Comparison of ENCODE assay signal across 25 mouse cellular contexts in genomic region chr13:54794843-54795242, GRCm38 (mm10). TPM values are rescaled to one million over a fixed set of nuclear protein-coding genes. Genes with fewer than 3 reads are reported as not detected.
A peak's percentile ranks its signal among the peaks of the same experiment; 100 is the strongest.
DNase-seq lines count a peak whose midpoint lies in the region; ATAC-seq and TF ChIP-seq lines count a peak whose summit lies in the region.
"Had no signal": no experiment of that assay in that cellular context is flagged by ENCODE, and none has a peak within 500 bp of the region (broad histone marks: within the 10 kb centered on the region; RNA-seq: fewer than 3 reads in every experiment).

No protein-coding gene starts in this region.

- H3K9me3 ChIP-seq in midbrain, postnatal 0 days (ENCODE audit: low read length): no peaks in the 10 kb centered on the region
- H3K9me3 ChIP-seq in midbrain, embryonic 10.5 days (replicated peaks): no peaks in the 10 kb centered on the region
- H3K9me3 ChIP-seq: forebrain, embryonic 15.5 days; hindbrain, embryonic 13.5 days; limb, embryonic 15.5 days; neural tube, embryonic 12.5 days had no signal

- DNase-seq in cerebellum, adult 9-10 months: peak; percentile 42
- no peak for DNase-seq in cerebellum, postnatal 36 days
- peak; percentile 17 for DNase-seq in kidney, postnatal 10 days
- no peak for DNase-seq in kidney, adult 2 months
- no peak for DNase-seq in midbrain, postnatal 0 days (ENCODE audit: low spot score)
- DNase-seq in midbrain, embryonic 10.5 days (ENCODE audit: low spot score): no peak
- no peak for DNase-seq in testis, postnatal 10 days (ENCODE audit: low spot score)
- DNase-seq: heart, adult 18-20 months; heart, postnatal 10 days; kidney, postnatal 25 days; layer of hippocampus, adult 9-11 months; lung, adult 18-20 months; right cerebral cortex, postnatal 25 days; thymus, postnatal 36 days had no signal

- no peak for TF ChIP-seq POLR2A in kidney, adult 2 months (IDR thresholded peaks at IDR 0.05; ENCODE audit: low read depth, low read length)

- ATAC-seq in midbrain, postnatal 0 days (ENCODE audit: low FRiP score): no peak
- no peak for ATAC-seq in frontal cortex, adult (ENCODE audit: low TSS enrichment)
- ATAC-seq: forebrain, embryonic 15.5 days; intestine, embryonic 16.5 days had no signal

- H3K9ac ChIP-seq in midbrain, postnatal 0 days (replicated peaks; ENCODE audit: low read length, poor library complexity, severe bottlenecking): no peak overlapping the region
- H3K9ac ChIP-seq: forebrain, embryonic 15.5 days; hindbrain, embryonic 13.5 days; limb, embryonic 15.5 days; neural tube, embryonic 12.5 days had no signal

- H3K4me1 ChIP-seq in kidney, adult 2 months (ENCODE audit: control insufficient read depth, insufficient read depth, low read length): peaks cover 5% of the 10 kb centered on the region; the same call in 1 of the 2 replicates
- peaks cover 4% of the 10 kb centered on the region; the same call in 1 of the 2 replicates for H3K4me1 ChIP-seq in midbrain, postnatal 0 days (ENCODE audit: insufficient read depth, low read length)
- peaks cover 18% of the 10 kb centered on the region for H3K4me1 ChIP-seq in midbrain, embryonic 10.5 days

- no peaks in the 10 kb centered on the region for H3K36me3 ChIP-seq in kidney, adult 2 months (ENCODE audit: control insufficient read depth, insufficient read depth, low read length)
- H3K36me3 ChIP-seq in midbrain, postnatal 0 days (ENCODE audit: insufficient read depth, low read length): no peaks in the 10 kb centered on the region; the same call in 1 of the 2 replicates
- no peaks in the 10 kb centered on the region for H3K36me3 ChIP-seq in midbrain, embryonic 10.5 days
- H3K36me3 ChIP-seq: forebrain, embryonic 15.5 days; limb, embryonic 15.5 days; neural tube, embryonic 12.5 days had no signal

- WGBS in kidney, adult 2 months: 59% methylated on average over 5 of the region's 5 CpGs
- 57% methylated on average over 5 of the region's 5 CpGs for WGBS in midbrain, postnatal 0 days
- WGBS in midbrain, embryonic 10.5 days: 60% methylated on average over 5 of the region's 5 CpGs

- H3K4me3 ChIP-seq in kidney, adult 2 months (ENCODE audit: insufficient read depth, low read depth, low read length): no peak overlapping the region
- no peak overlapping the region for H3K4me3 ChIP-seq in midbrain, postnatal 0 days (ENCODE audit: low read depth, low read length)
- H3K4me3 ChIP-seq in midbrain, embryonic 10.5 days: no peak overlapping the region
- H3K4me3 ChIP-seq: erythroblast, embryonic 14.5 days; forebrain, embryonic 15.5 days; hindbrain, embryonic 13.5 days; limb, embryonic 15.5 days; neural tube, embryonic 12.5 days had no signal

- H3K27ac ChIP-seq in kidney, adult 2 months (ENCODE audit: insufficient read depth, low read depth, low read length): no peak overlapping the region
- H3K27ac ChIP-seq in midbrain, postnatal 0 days (ENCODE audit: low read depth, low read length): no peak overlapping the region
- H3K27ac ChIP-seq in midbrain, embryonic 10.5 days (replicated peaks): no peak overlapping the region
- H3K27ac ChIP-seq: forebrain, embryonic 15.5 days; hindbrain, embryonic 13.5 days; limb, embryonic 15.5 days; neural tube, embryonic 12.5 days had no signal

- H3K4me2 ChIP-seq in midbrain, postnatal 0 days (ENCODE audit: low read depth, low read length, poor library complexity, severe bottlenecking): no peak overlapping the region
- H3K4me2 ChIP-seq: forebrain, embryonic 15.5 days; hindbrain, embryonic 13.5 days; limb, embryonic 15.5 days; neural tube, embryonic 12.5 days had no signal

- TF ChIP-seq CTCF in kidney, adult 2 months (conservative IDR thresholded peaks at IDR 0.05; ENCODE audit: insufficient read depth, insufficient read length, low read depth, low read length): no peak
- TF ChIP-seq CTCF in midbrain, postnatal 0 days (IDR thresholded peaks at IDR 0.05): peak; percentile 28; the same call in 1 of the 2 replicates

- no peaks in the 10 kb centered on the region for H3K27me3 ChIP-seq in kidney, adult 2 months (replicated peaks; ENCODE audit: control insufficient read depth, insufficient read depth, low read length)
- H3K27me3 ChIP-seq in midbrain, postnatal 0 days (ENCODE audit: insufficient read depth, low read length): no peaks in the 10 kb centered on the region
- peaks cover 87% of the 10 kb centered on the region for H3K27me3 ChIP-seq in midbrain, embryonic 10.5 days (ENCODE audit: low read depth, poor library complexity, severe bottlenecking)

RNA-seq across cellular contexts. Expression of gene Tspan17, which starts 5.7 kb away (rescaled TPM):
- 10.0 and 12.6 TPM in 2 replicates for polyA plus RNA-seq in kidney, adult 2 months (2012; rRNA removed)
- total RNA-seq in midbrain, postnatal 0 days (2014; rRNA removed): 43.4 and 58.1 TPM in 2 replicates
- polyA plus RNA-seq in midbrain, postnatal 0 days (2015; fragmentation: Nextera tagmentation; extraction: Ambion mirVana): 100 and 115 TPM in 2 replicates
- polyA plus RNA-seq in midbrain, embryonic 10.5 days (2016; fragmentation: Nextera tagmentation; extraction: Ambion mirVana): 12.9 and 20.6 TPM in 2 replicates
- polyA plus RNA-seq: erythroblast, embryonic 14.5 days had no signal

RNA-seq across cellular contexts. Expression of gene Eif4e1b, which starts 11.0 kb away (rescaled TPM):
- not detected in 2 replicates for polyA plus RNA-seq in kidney, adult 2 months (2012; rRNA removed)
- not detected in 2 replicates for total RNA-seq in midbrain, postnatal 0 days (2014; rRNA removed)
- not detected in 2 replicates for polyA plus RNA-seq in midbrain, postnatal 0 days (2015; fragmentation: Nextera tagmentation; extraction: Ambion mirVana)
- not detected in 2 replicates for polyA plus RNA-seq in midbrain, embryonic 10.5 days (2016; fragmentation: Nextera tagmentation; extraction: Ambion mirVana)
- total RNA-seq: gastrocnemius, adult 18-20 months; heart, adult 18-20 months; heart, postnatal 10 days; left cerebral cortex, postnatal 25 days; megakaryocyte, adult 5-6 weeks had no signal
- polyA plus RNA-seq: embryonic facial prominence, embryonic 11.5 days; erythroblast, embryonic 14.5 days; forebrain, embryonic 15.5 days; hindbrain, embryonic 13.5 days; intestine, embryonic 16.5 days; limb, embryonic 15.5 days; neural tube, embryonic 12.5 days had no signal

RNA-seq across cellular contexts. Expression of gene Sncb, which starts 28.4 kb away (rescaled TPM):
- 0.15 and 0.41 TPM in 2 replicates for polyA plus RNA-seq in kidney, adult 2 months (2012; rRNA removed)
- 84.6 and 90.6 TPM in 2 replicates for total RNA-seq in midbrain, postnatal 0 days (2014; rRNA removed)
- 213 and 233 TPM in 2 replicates for polyA plus RNA-seq in midbrain, postnatal 0 days (2015; fragmentation: Nextera tagmentation; extraction: Ambion mirVana)
- 1.5 TPM in 2 replicates for polyA plus RNA-seq in midbrain, embryonic 10.5 days (2016; fragmentation: Nextera tagmentation; extraction: Ambion mirVana)
- total RNA-seq: gastrocnemius, adult 18-20 months; heart, adult 18-20 months; heart, postnatal 10 days; megakaryocyte, adult 5-6 weeks had no signal
- polyA plus RNA-seq: erythroblast, embryonic 14.5 days had no signal

RNA-seq across cellular contexts. Expression of gene Gprin1, which starts 45.2 kb away (rescaled TPM):
- polyA plus RNA-seq in kidney, adult 2 months (2012; rRNA removed): 0.03 and 0.04 TPM in 2 replicates
- total RNA-seq in midbrain, postnatal 0 days (2014; rRNA removed): 167 and 170 TPM in 2 replicates
- polyA plus RNA-seq in midbrain, postnatal 0 days (2015; fragmentation: Nextera tagmentation; extraction: Ambion mirVana): 21.7 and 23.0 TPM in 2 replicates
- 0.88 and 1.1 TPM in 2 replicates for polyA plus RNA-seq in midbrain, embryonic 10.5 days (2016; fragmentation: Nextera tagmentation; extraction: Ambion mirVana)
- total RNA-seq: gastrocnemius, adult 18-20 months; heart, adult 18-20 months; megakaryocyte, adult 5-6 weeks had no signal
- polyA plus RNA-seq: erythroblast, embryonic 14.5 days had no signal

Comparison
In these comparisons a context has a peak if more than half of its experiments do, and no peak if none do; other contexts are left out.
1. DNase-seq: peak in cerebellum, adult 9-10 months (single experiment) and kidney, postnatal 10 days (single experiment); none in cerebellum, postnatal 36 days (0 of 2), kidney, adult 2 months (single experiment), midbrain, postnatal 0 days (single experiment), midbrain, embryonic 10.5 days (single experiment) and testis, postnatal 10 days (single experiment).
2. RNA of gene Sncb, which starts 28.4 kb away (polyA plus RNA-seq): 213 to 233 TPM in midbrain, postnatal 0 days; 1.5 TPM in midbrain, embryonic 10.5 days and 0.15 to 0.41 TPM in kidney, adult 2 months; every median in the first group is over 10 times any median in the second.